ENCODE assay signal across 24 mouse cellular contexts in the genomic region with DNA sequence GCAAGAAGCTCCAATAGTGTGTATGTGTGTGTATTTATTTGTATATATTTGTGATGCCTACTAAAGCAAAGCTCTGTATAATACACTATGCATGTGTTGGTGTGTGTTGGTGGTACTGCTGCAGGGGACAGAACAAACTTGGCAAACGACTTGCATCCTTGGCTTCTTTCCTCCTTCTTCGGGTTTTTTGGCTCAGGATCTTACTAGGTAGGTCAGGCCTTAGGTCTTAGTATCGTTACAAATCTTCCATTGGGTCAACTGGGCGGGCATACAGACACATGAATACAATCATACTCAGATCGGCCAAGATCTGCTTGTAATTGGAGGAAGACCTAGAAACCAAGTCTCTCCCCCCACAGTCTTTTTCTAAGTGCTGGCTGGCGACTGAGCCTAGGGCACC. TPM values are rescaled to one million over a fixed set of nuclear protein-coding genes. Genes with fewer than 3 reads are reported as not detected.
DNase-seq lines count a peak whose midpoint lies in the region; ATAC-seq lines count a peak whose summit lies in the region.
"Had no signal": no experiment of that assay in that cellular context is flagged by ENCODE, and none has a peak within 500 bp of the region (broad histone marks: within the 10 kb centered on the region; RNA-seq: fewer than 3 reads in every experiment).

No protein-coding gene starts in this region.

- DNase-seq in adrenal gland, adult (ENCODE audit: inconsistent age in 2 of 2, low spot score in 1 of 2): peak; percentile 27 to 67
- no peak for DNase-seq in adrenal gland, adult 8-10 months
- peak; percentile 39 for DNase-seq in cerebellum, adult 9-10 months
- DNase-seq in cerebellum, adult 11 months: no peak
- peak; percentile 66 for DNase-seq in midbrain, embryonic 11.5 days (ENCODE audit: low spot score, missing footprints)
- DNase-seq in cerebellum, postnatal 36 days: peak; percentile 10 to 38
- DNase-seq in MN1 (ENCODE audit: low spot score): no peak
- DNase-seq: adrenal gland, postnatal 36 days; gastrocnemius, postnatal 10 days; kidney, postnatal 25 days; lung, postnatal 14 days; right cerebral cortex, postnatal 4 days had no signal

- H3K4me1 ChIP-seq in midbrain, embryonic 11.5 days (ENCODE audit: control insufficient read depth, insufficient read depth, low read length): peaks cover 3% of the 10 kb centered on the region; the same call in 1 of the 2 replicates
- H3K4me1 ChIP-seq in midbrain, embryonic 16.5 days (ENCODE audit: control insufficient read depth, insufficient read depth, low read length): peaks cover 18% of the 10 kb centered on the region

- no peak overlapping the region for H3K4me3 ChIP-seq in midbrain, embryonic 11.5 days (ENCODE audit: low read depth, low read length)
- H3K4me3 ChIP-seq in midbrain, embryonic 16.5 days (ENCODE audit: low read depth, low read length): no peak overlapping the region
- H3K4me3 ChIP-seq: embryonic facial prominence, embryonic 13.5 days; heart, embryonic 10.5 days; heart, embryonic 15.5 days; hindbrain, embryonic 12.5 days; kidney, embryonic 15.5 days; limb, embryonic 12.5 days; liver, embryonic 15.5 days; neural tube, embryonic 13.5 days had no signal

- no peak for ATAC-seq in midbrain, embryonic 11.5 days (ENCODE audit: low FRiP score)
- no peak for ATAC-seq in midbrain, embryonic 16.5 days
- ATAC-seq: intestine, postnatal 0 days had no signal

- 93% methylated on average over 6 of the region's 6 CpGs for WGBS in midbrain, embryonic 11.5 days
- 76% methylated on average over 6 of the region's 6 CpGs for WGBS in midbrain, embryonic 16.5 days

- H3K27me3 ChIP-seq in midbrain, embryonic 11.5 days (ENCODE audit: control insufficient read depth, insufficient read depth, low read length): no peaks in the 10 kb centered on the region
- no peaks in the 10 kb centered on the region for H3K27me3 ChIP-seq in midbrain, embryonic 16.5 days (ENCODE audit: control insufficient read depth, insufficient read depth, low read depth, low read length)
- H3K27me3 ChIP-seq: CH12.LX; embryonic facial prominence, embryonic 13.5 days; heart, embryonic 15.5 days; hindbrain, embryonic 12.5 days; kidney, embryonic 15.5 days; limb, embryonic 12.5 days; liver, embryonic 15.5 days; neural tube, embryonic 13.5 days had no signal

- no peaks in the 10 kb centered on the region for H3K36me3 ChIP-seq in midbrain, embryonic 11.5 days (ENCODE audit: control insufficient read depth, insufficient read depth, low read length)
- no peaks in the 10 kb centered on the region for H3K36me3 ChIP-seq in midbrain, embryonic 16.5 days (ENCODE audit: control insufficient read depth, insufficient read depth, low read length)
- H3K36me3 ChIP-seq: embryonic facial prominence, embryonic 13.5 days; heart, embryonic 10.5 days; heart, embryonic 15.5 days; hindbrain, embryonic 12.5 days; kidney, embryonic 15.5 days; limb, embryonic 12.5 days; liver, embryonic 15.5 days; neural tube, embryonic 13.5 days had no signal

- H3K9ac ChIP-seq in midbrain, embryonic 11.5 days (ENCODE audit: low read length): no peak overlapping the region
- H3K9ac ChIP-seq in midbrain, embryonic 16.5 days (ENCODE audit: low read depth, low read length): no peak overlapping the region
- H3K9ac ChIP-seq: embryonic facial prominence, embryonic 13.5 days; heart, embryonic 15.5 days; hindbrain, embryonic 12.5 days; kidney, embryonic 15.5 days; limb, embryonic 12.5 days; liver, embryonic 15.5 days; lung, embryonic 14.5 days; neural tube, embryonic 13.5 days had no signal

- H3K9me3 ChIP-seq in midbrain, embryonic 11.5 days (ENCODE audit: control insufficient read depth, low read length): no peaks in the 10 kb centered on the region
- H3K9me3 ChIP-seq in midbrain, embryonic 16.5 days (replicated peaks; ENCODE audit: control insufficient read depth, low read length, poor library complexity, severe bottlenecking): no peaks in the 10 kb centered on the region
- H3K9me3 ChIP-seq: embryonic facial prominence, embryonic 13.5 days; heart, embryonic 10.5 days; heart, embryonic 15.5 days; hindbrain, embryonic 12.5 days; kidney, embryonic 15.5 days; limb, embryonic 12.5 days; liver, embryonic 15.5 days; neural tube, embryonic 13.5 days had no signal

- no peak overlapping the region for H3K4me2 ChIP-seq in midbrain, embryonic 11.5 days
- no peak overlapping the region for H3K4me2 ChIP-seq in midbrain, embryonic 16.5 days (ENCODE audit: low read length)
- H3K4me2 ChIP-seq: embryonic facial prominence, embryonic 13.5 days; heart, embryonic 15.5 days; hindbrain, embryonic 12.5 days; kidney, embryonic 15.5 days; limb, embryonic 12.5 days; liver, embryonic 15.5 days; lung, embryonic 14.5 days; neural tube, embryonic 13.5 days had no signal

- H3K27ac ChIP-seq in midbrain, embryonic 11.5 days (ENCODE audit: low read depth, low read length): no peak overlapping the region
- H3K27ac ChIP-seq in midbrain, embryonic 16.5 days (ENCODE audit: low read length): no peak overlapping the region
- H3K27ac ChIP-seq: embryonic facial prominence, embryonic 13.5 days; heart, embryonic 10.5 days; heart, embryonic 15.5 days; hindbrain, embryonic 12.5 days; kidney, embryonic 15.5 days; limb, embryonic 12.5 days; liver, embryonic 15.5 days; neural tube, embryonic 13.5 days had no signal

RNA-seq across cellular contexts. Expression of gene Rnf2, which starts 6.0 kb away (rescaled TPM):
- 10 to 100 TPM; 52.6 to 72.0 (median 55.3) TPM for total RNA-seq in adrenal gland, adult 8-10 months (2022)
- polyA plus RNA-seq in midbrain, embryonic 11.5 days (2014; fragmentation: Nextera tagmentation; extraction: Ambion mirVana): 149 and 161 TPM in 2 replicates
- 106 and 118 TPM in 2 replicates for polyA plus RNA-seq in midbrain, embryonic 16.5 days (2015; fragmentation: Nextera tagmentation; extraction: Ambion mirVana)

Comparison
In these comparisons a context has a peak if more than half of its experiments do, and no peak if none do; other contexts are left out.
1. DNase-seq: peak in adrenal gland, adult (2 of 2), cerebellum, adult 9-10 months (single experiment), midbrain, embryonic 11.5 days (single experiment) and cerebellum, postnatal 36 days (2 of 2); none in adrenal gland, adult 8-10 months (single experiment), cerebellum, adult 11 months (single experiment) and MN1 (single experiment).